Mouse (Mus musculus) kidney, adult 2 months (tissue): Measurements from ENCODE around the gene Tmem108.

ENCODE experiments used
- CTCF ChIP-seq: fragments of 200-500 bp; conservative IDR thresholded peaks from 2 replicates; pipeline ENCODE4 v1.5.1; 2011; ENCODE audit warnings: low read depth, mild to moderate bottlenecking, control low read depth, low read length, moderate library complexity, mixed read lengths; ENCODE audit not compliant: insufficient read depth, insufficient read length
- POLR2A ChIP-seq: fragments of 200-500 bp; IDR thresholded peaks from one replicate; pipeline ENCODE4 v1.6.1; 2011; ENCODE audit warnings: low read depth, low read length, control low read depth

- TF ChIP-seq CTCF (no peak), POLR2A (no peak)
Measured at GRCm38 (mm10) chr9:103782306-103782705, 20.7 kb upstream of the Tmem108 start.
